Mouse (Mus musculus) heart, embryonic 12.5 days (tissue): ENCODE measurements at regions not wholly inside any gene's neighbourhood (a gene's known extent, or its start where the extent isn't known, plus 50 kb on each side); places are given as distances from the start of the nearest gene placed in this dataset.

Experiments used
- ATAC-seq: fragments of 200-750 bp; cut with Nextera tagmentation; 2 replicates; pipeline ENCODE4 v1.8.0; 2017; ENCODE audit warnings: moderate TSS enrichment, moderate library complexity; ENCODE audit not compliant: insufficient number of reproducible peaks, low FRiP score
- H3K27ac ChIP-seq: fragments of 300-500 bp; sonication (generic); 2 replicates; pipeline ENCODE4 v1.5.1; 2016; ENCODE audit warnings: mild to moderate bottlenecking, moderate library complexity; ENCODE audit not compliant: poor library complexity, severe bottlenecking
- H3K27me3 ChIP-seq: fragments of 300-500 bp; sonication (generic); replicated peaks from 2 replicates; pipeline ENCODE4 v1.6.1; 2016; ENCODE audit warnings: mild to moderate bottlenecking, moderate library complexity
- H3K36me3 ChIP-seq: fragments of 300-500 bp; sonication (generic); 2 replicates; pipeline ENCODE4 v1.6.1; 2016; ENCODE audit warnings: mild to moderate bottlenecking, moderate library complexity
- H3K4me1 ChIP-seq: fragments of 300-500 bp; sonication (generic); replicated peaks from 2 replicates; pipeline ENCODE4 v1.6.1; 2016; ENCODE audit warnings: mild to moderate bottlenecking
- H3K4me2 ChIP-seq: fragments of 300-500 bp; sonication (generic); 2 replicates; pipeline ENCODE4 v1.6.1; 2016; ENCODE audit warnings: mild to moderate bottlenecking, moderate library complexity
- H3K4me3 ChIP-seq: fragments of 300-500 bp; sonication (generic); 2 replicates; pipeline ENCODE4 v1.5.1; 2016; ENCODE audit warnings: mild to moderate bottlenecking
- H3K9ac ChIP-seq: fragments of 300-500 bp; sonication (generic); 2 replicates; pipeline ENCODE4 v1.6.1; 2016; ENCODE audit warnings: mild to moderate bottlenecking, moderate library complexity
- H3K9me3 ChIP-seq: fragments of 300-500 bp; sonication (generic); replicated peaks from 2 replicates; pipeline ENCODE4 v1.6.1; 2016; ENCODE audit warnings: mild to moderate bottlenecking, moderate library complexity
- WGBS: fragments of 180-500 bp; shearing (Covaris S2); methylation state at CpG from one replicate; pipeline ENCODE4 v1.1.7; 2016; 5-methylcytosine and 5-hydroxymethylcytosine counted together

- H3K4me1 ChIP-seq = no peaks in the 10 kb centered on the region
- H3K9me3 ChIP-seq = no peaks in the 10 kb centered on the region
- WGBS = 68% methylated on average over 2 of the region's 2 CpGs
- no peaks in the 10 kb centered on the region for H3K36me3 ChIP-seq
- no peaks in the 10 kb centered on the region for H3K27me3 ChIP-seq
- no peak overlapping the region for H3K4me2 ChIP-seq
- H3K27ac ChIP-seq = no peak overlapping the region
- no peak for ATAC-seq
- H3K9ac ChIP-seq = no peak overlapping the region
- H3K4me3 ChIP-seq = no peak overlapping the region
Measured at GRCm38 (mm10) chr16:62470133-62470532, 316.5 kb downstream of the Nsun3 start.

- no peak overlapping the region for H3K4me2 ChIP-seq
- H3K9ac ChIP-seq = no peak overlapping the region
- no peaks in the 10 kb centered on the region for H3K9me3 ChIP-seq
- H3K4me3 ChIP-seq = no peak overlapping the region
- WGBS = 69% methylated on average over 3 of the region's 3 CpGs
- no peaks in the 10 kb centered on the region for H3K4me1 ChIP-seq
- H3K27me3 ChIP-seq = no peaks in the 10 kb centered on the region
- H3K36me3 ChIP-seq = no peaks in the 10 kb centered on the region
- no peak for ATAC-seq
- H3K27ac ChIP-seq = no peak overlapping the region
Measured at GRCm38 (mm10) chr16:62469286-62469685, 317.3 kb downstream of the Nsun3 start.

DNA sequence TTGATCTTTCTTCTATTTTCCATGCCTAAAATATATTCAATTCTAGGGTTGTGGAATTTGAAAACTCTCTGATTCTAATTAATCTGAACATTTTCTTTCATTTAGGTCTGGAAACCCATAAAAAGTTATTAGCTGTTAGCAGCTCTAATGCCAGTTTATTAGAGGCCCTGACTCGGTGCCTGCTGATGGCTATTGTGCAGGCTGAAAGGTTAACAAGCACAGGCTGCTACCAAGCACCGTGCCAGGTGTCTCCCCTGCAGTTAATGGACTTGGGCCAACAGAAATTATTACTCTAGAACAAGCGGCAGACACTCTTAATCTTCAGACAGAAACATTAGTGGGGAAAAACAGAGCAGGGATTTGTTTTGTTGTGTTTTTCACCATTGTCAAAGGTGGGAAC is 317.8 kb downstream of the Nsun3 start:
- WGBS = 66% methylated on average over 3 of the region's 3 CpGs

GRCm38 (mm10) chr16:62459949-62460551 is 326.6 kb downstream of the Nsun3 start:
- no peaks in the 10 kb centered on the region for H3K9me3 ChIP-seq
- ATAC-seq = no peak
- WGBS = 50% methylated on average over 4 of the region's 4 CpGs

More for the DNA sequence above, 317.8 kb downstream of the Nsun3 start:
- no peaks in the 10 kb centered on the region for H3K27me3 ChIP-seq
- H3K4me1 ChIP-seq = no peaks in the 10 kb centered on the region
- ATAC-seq = no peak
- no peak overlapping the region for H3K27ac ChIP-seq
- H3K9ac ChIP-seq = no peak overlapping the region
- H3K4me3 ChIP-seq = no peak overlapping the region
- no peaks in the 10 kb centered on the region for H3K9me3 ChIP-seq
- H3K4me2 ChIP-seq = no peak overlapping the region
- no peaks in the 10 kb centered on the region for H3K36me3 ChIP-seq

DNA sequence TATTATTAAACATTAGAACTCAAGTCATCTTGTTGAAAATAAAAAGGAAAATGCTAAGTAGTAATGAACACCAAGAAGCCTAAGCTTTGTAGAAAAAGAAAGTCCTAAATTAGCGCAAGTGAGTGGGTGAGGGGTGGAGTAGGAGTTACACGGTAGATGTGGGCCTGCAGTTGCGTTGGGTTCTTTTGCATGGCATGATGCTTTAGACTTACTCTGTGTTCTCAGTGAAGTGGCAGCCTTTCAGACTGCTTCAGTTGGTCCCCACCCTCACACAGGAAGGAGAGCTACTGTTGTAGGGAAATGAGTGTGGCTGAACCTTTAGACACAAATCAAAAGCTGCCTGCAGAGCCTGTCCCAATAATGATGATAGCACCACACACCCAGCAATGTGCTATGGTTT is 336.9 kb downstream of the Nsun3 start:
- WGBS = 85% methylated on average over 3 of the region's 3 CpGs

More at GRCm38 (mm10) chr16:62459949-62460551, 326.6 kb downstream of the Nsun3 start:
- Histone ChIP-seq H3K4me2 (no peak overlapping the region), H3K4me3 (no peak overlapping the region), H3K9ac (no peak overlapping the region), H3K36me3 (no peaks in the 10 kb centered on the region), H3K27me3 (no peaks in the 10 kb centered on the region), H3K27ac (no peak overlapping the region), H3K4me1 (no peaks in the 10 kb centered on the region)

DNA sequence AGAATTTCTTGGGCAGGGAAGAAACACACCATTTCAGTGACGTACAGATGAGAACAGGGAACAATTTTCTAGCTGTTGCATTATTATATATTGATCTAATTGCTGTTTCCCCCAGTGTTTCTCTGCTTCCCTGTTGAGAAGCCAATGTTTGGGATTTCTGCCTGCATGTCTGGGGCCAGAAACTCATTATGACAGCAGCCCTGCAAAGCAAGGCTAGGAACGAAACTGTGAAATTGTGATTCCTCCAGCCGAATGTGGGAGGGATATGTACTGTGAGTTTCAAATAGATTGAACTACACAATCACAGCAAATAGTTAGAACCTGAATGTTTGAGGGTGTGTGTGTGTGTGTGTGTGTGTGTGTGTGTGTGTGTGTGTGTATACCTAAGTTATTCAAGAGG is 339.2 kb downstream of the Nsun3 start:
- no peaks in the 10 kb centered on the region for H3K27me3 ChIP-seq
- H3K9me3 ChIP-seq = no peaks in the 10 kb centered on the region
- H3K36me3 ChIP-seq = no peaks in the 10 kb centered on the region
- no peaks in the 10 kb centered on the region for H3K4me1 ChIP-seq
- no peak overlapping the region for H3K4me3 ChIP-seq
- no peak overlapping the region for H3K27ac ChIP-seq
- H3K4me2 ChIP-seq = no peak overlapping the region
- ATAC-seq = no peak
- 82% methylated on average over 3 of the region's 3 CpGs for WGBS
- H3K9ac ChIP-seq = no peak overlapping the region

More for the DNA sequence above, 336.9 kb downstream of the Nsun3 start:
- Histone ChIP-seq H3K27me3 (no peaks in the 10 kb centered on the region), H3K4me3 (no peak overlapping the region), H3K27ac (no peak overlapping the region), H3K9ac (no peak overlapping the region), H3K4me1 (no peaks in the 10 kb centered on the region), H3K9me3 (0 out of 2 replicates have a peak, but pooled peaks cover 2% of the 10 kb centered on the region), H3K36me3 (no peaks in the 10 kb centered on the region), H3K4me2 (no peak overlapping the region)
- ATAC-seq = no peak

DNA sequence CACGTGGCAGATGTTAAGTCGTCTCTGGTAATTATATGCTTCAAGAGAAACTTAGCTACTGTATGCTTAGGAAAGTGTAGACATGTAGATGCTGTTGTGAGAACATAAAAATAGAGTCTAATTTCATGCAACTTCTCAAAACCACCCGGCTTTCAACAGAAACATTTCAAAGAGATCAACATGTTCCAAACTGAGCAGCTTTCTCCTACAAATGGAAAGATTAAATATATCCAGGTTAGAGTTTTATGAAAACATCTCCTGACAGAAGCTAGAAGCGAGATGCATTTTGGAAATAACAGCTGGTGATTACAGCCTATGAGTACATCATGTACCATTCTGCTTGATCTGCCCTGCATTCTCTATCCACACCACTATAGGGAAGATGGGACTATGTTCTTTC is 345.4 kb downstream of the Nsun3 start:
- H3K27me3 ChIP-seq = no peaks in the 10 kb centered on the region
- no peaks in the 10 kb centered on the region for H3K9me3 ChIP-seq
- no peak overlapping the region for H3K4me3 ChIP-seq
- no peak overlapping the region for H3K9ac ChIP-seq
- ATAC-seq = no peak
- no peaks in the 10 kb centered on the region for H3K36me3 ChIP-seq
- H3K4me2 ChIP-seq = no peak overlapping the region
- H3K27ac ChIP-seq = no peak overlapping the region
- 74% methylated on average over 4 of the region's 4 CpGs for WGBS
- no peaks in the 10 kb centered on the region for H3K4me1 ChIP-seq

GRCm38 (mm10) chr16:62433125-62433524 is 353.5 kb downstream of the Nsun3 start:
- no peaks in the 10 kb centered on the region for H3K4me1 ChIP-seq
- no peaks in the 10 kb centered on the region for H3K36me3 ChIP-seq
- no peak overlapping the region for H3K9ac ChIP-seq
- no peak overlapping the region for H3K4me3 ChIP-seq
- ATAC-seq = no peak
- no peak overlapping the region for H3K4me2 ChIP-seq
- 78% methylated on average over 2 of the region's 2 CpGs for WGBS
- H3K27ac ChIP-seq = no peak overlapping the region
- H3K27me3 ChIP-seq = no peaks in the 10 kb centered on the region
- H3K9me3 ChIP-seq = no peaks in the 10 kb centered on the region

DNA sequence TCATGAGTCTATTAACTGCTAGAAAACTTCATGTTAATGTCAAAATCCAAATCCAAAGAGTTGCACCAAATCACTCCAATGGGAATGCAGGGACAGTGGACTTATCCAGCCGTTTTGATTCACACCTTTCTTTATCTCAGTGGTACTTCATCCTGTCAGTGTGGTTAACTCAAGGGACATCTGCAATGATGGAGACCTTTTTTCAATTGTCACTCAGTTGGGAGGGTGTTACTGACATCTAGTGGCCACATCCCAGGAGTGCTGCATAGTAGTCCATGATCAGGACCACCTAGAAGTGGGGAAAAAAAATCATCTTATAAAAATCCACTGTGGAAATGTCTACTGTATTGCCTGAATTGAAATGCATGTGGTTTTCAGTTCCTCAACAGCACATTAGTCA is 372.1 kb downstream of the Nsun3 start:
- WGBS = 17% methylated on average over 1 of the region's 1 CpGs
- Histone ChIP-seq H3K27ac (no peak overlapping the region), H3K4me3 (no peak overlapping the region), H3K36me3 (no peaks in the 10 kb centered on the region), H3K4me2 (no peak overlapping the region), H3K9ac (no peak overlapping the region), H3K4me1 (no peaks in the 10 kb centered on the region), H3K9me3 (no peaks in the 10 kb centered on the region), H3K27me3 (no peaks in the 10 kb centered on the region)
- ATAC-seq = no peak

- no peak overlapping the region for H3K27ac ChIP-seq
- ATAC-seq = peak; percentile 59; the same call in 1 of the 2 replicates
- WGBS = 34% methylated on average over 3 of the region's 3 CpGs
- H3K9me3 ChIP-seq = no peaks in the 10 kb centered on the region
- H3K27me3 ChIP-seq = no peaks in the 10 kb centered on the region
- H3K36me3 ChIP-seq = no peaks in the 10 kb centered on the region
- peaks cover 2% of the 10 kb centered on the region; the same call in 1 of the 2 replicates for H3K4me1 ChIP-seq
- H3K4me2 ChIP-seq = no peak overlapping the region
- no peak overlapping the region for H3K4me3 ChIP-seq
- no peak overlapping the region for H3K9ac ChIP-seq
Measured at GRCm38 (mm10) chr16:62407526-62408165, 379.0 kb downstream of the Nsun3 start.

DNA sequence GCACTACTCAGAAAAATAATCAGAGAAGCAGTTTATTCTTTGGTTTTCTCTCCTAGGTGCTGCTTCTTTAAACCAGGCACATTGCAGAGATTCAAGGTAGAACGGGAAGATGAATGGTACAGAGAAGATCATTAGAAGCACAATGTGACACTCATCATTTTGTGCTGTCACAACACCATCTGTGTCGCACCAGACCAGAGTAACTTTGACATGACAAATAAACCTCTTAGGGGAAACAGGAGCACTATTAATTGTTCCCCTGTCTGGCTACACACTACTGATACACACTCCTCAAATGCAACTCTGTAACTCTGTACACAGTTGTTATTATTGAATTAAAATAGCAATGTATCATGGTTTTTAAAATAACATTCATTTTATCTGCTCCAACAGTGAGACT is 380.2 kb downstream of the Nsun3 start:
- Histone ChIP-seq H3K27ac (no peak overlapping the region), H3K4me2 (no peak overlapping the region), H3K4me1 (peaks cover 2% of the 10 kb centered on the region; the same call in 1 of the 2 replicates), H3K9ac (no peak overlapping the region), H3K9me3 (no peaks in the 10 kb centered on the region), H3K4me3 (no peak overlapping the region), H3K36me3 (no peaks in the 10 kb centered on the region), H3K27me3 (no peaks in the 10 kb centered on the region)
- no peak for ATAC-seq
- 72% methylated on average over 2 of the region's 2 CpGs for WGBS

GRCm38 (mm10) chr16:62357279-62357678 is 429.3 kb downstream of the Nsun3 start:
- no peak for ATAC-seq
- Histone ChIP-seq H3K9me3 (no peaks in the 10 kb centered on the region), H3K36me3 (no peaks in the 10 kb centered on the region), H3K27me3 (no peaks in the 10 kb centered on the region), H3K4me2 (no peak overlapping the region), H3K4me3 (no peak overlapping the region), H3K4me1 (no peaks in the 10 kb centered on the region), H3K9ac (no peak overlapping the region), H3K27ac (no peak overlapping the region)
